Comparison of ENCODE assay signal across 9 mouse cellular contexts in the genomic region with DNA sequence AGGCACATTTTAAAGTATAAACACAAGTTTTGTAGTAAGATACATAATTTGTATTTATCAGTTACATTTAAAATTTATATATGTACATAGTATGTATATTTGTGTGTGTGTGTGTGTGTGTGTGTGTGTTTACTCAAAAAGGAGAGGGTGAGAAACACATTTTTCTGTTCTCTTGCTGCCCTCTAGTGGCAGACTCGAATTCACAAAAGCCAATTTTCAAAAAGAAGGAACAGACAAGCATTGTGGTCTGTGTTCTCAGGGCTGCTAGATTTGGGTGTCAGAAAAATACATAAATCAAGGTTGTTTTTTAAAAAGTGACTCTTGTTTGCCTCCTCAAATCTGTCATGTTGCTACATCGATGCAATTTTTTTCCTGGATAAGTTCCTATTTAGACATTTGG.
A peak's percentile ranks its signal among the peaks of the same experiment; 100 is the strongest.
DNase-seq lines count a peak whose midpoint lies in the region; ATAC-seq and TF ChIP-seq lines count a peak whose summit lies in the region.
"Had no signal": no experiment of that assay in that cellular context is flagged by ENCODE, and none has a peak within 500 bp of the region (broad histone marks: within the 10 kb centered on the region; RNA-seq: fewer than 3 reads in every experiment).

No protein-coding gene starts in this region.

- H3K9ac ChIP-seq in heart, adult 2 months (ENCODE audit: low read depth, low read length): no peak overlapping the region
- H3K9ac ChIP-seq: neural tube, embryonic 13.5 days had no signal

- H3K79me2 ChIP-seq in heart, adult 2 months (replicated peaks; ENCODE audit: control insufficient read depth, insufficient read depth, low read length): no peaks in the 10 kb centered on the region

- 1% methylated on average over 2 of the region's 2 CpGs for WGBS in heart, adult 2 months

- H3K4me1 ChIP-seq in heart, adult 2 months (ENCODE audit: control insufficient read depth, insufficient read depth, low read length): no peaks in the 10 kb centered on the region
- H3K4me1 ChIP-seq: neural tube, embryonic 13.5 days had no signal

- peak; percentile 61 for TF ChIP-seq CTCF in heart, adult 2 months (IDR thresholded peaks at IDR 0.05)

- intact Hi-C loops in heart, adult 2 months (cut with DNase I): loop anchor here (5.0 to 10.0 kb wide), 2 partner anchors 897 to 1184 kb away; no protein-coding TSS in a partner anchor

- no peaks in the 10 kb centered on the region for H3K36me3 ChIP-seq in heart, adult 2 months (ENCODE audit: control insufficient read depth, insufficient read depth, low read length)
- H3K36me3 ChIP-seq: neural tube, embryonic 13.5 days had no signal

- no peak overlapping the region for H3K27ac ChIP-seq in heart, adult 2 months
- H3K27ac ChIP-seq: neural tube, embryonic 13.5 days had no signal

- no peak for TF ChIP-seq EP300 in heart, adult 2 months (IDR thresholded peaks at IDR 0.05; ENCODE audit: insufficient read depth, low read depth, low read length)

- no peaks in the 10 kb centered on the region for H3K27me3 ChIP-seq in heart, adult 2 months (ENCODE audit: control insufficient read depth, insufficient read depth, low read length)
- H3K27me3 ChIP-seq: neural tube, embryonic 13.5 days had no signal

- TF ChIP-seq POLR2A in heart, adult 2 months (IDR thresholded peaks at IDR 0.05; ENCODE audit: insufficient read depth, low read depth, low read length): no peak

- no peak for DNase-seq in heart, adult 2 months
- no peak for DNase-seq in heart, adult 9 months (ENCODE audit: low spot score in 2 of 2)
- DNase-seq in urinary bladder, postnatal 25 days (ENCODE audit: low spot score): peak; percentile 8
- DNase-seq in urinary bladder, adult 2 months (ENCODE audit: low spot score): no peak
- peak; percentile 61 to 72 for DNase-seq in cerebellum, postnatal 14 days
- peak; percentile 8 to 25 for DNase-seq in layer of hippocampus, adult 8-10 months (ENCODE audit: low spot score in 2 of 2)
- peak; percentile 69 for DNase-seq in retina, embryonic 14.5 days (ENCODE audit: low spot score)

- H3K4me3 ChIP-seq in heart, adult 2 months: no peak overlapping the region
- H3K4me3 ChIP-seq: neural tube, embryonic 13.5 days had no signal

- ATAC-seq in granulocyte monocyte progenitor cell, adult 5-6 weeks (replicated peaks; ENCODE audit: poor library complexity, severe bottlenecking): no peak

Comparison
In these comparisons a context has a peak if more than half of its experiments do, and no peak if none do; other contexts are left out.
1. DNase-seq: peak in urinary bladder, postnatal 25 days (single experiment), cerebellum, postnatal 14 days (2 of 2), layer of hippocampus, adult 8-10 months (2 of 2) and retina, embryonic 14.5 days (single experiment); none in heart, adult 2 months (0 of 2), heart, adult 9 months (0 of 2) and urinary bladder, adult 2 months (single experiment).